Mouse (Mus musculus): ENCODE data around the gene Il3.

GRCm38 (mm10) chr11:54217384-54217783, 49.7 kb downstream of the Il3 start:
- TF ChIP-seq POLR2A (IDR thresholded peaks at IDR 0.05; ENCODE audit: extremely low read depth, insufficient read depth, low read length) (no peak), CTCF (IDR thresholded peaks at IDR 0.05; ENCODE audit: extremely low read depth, insufficient read depth, low read length) (no peak)
